Mouse (Mus musculus) liver, embryonic 11.5 days (tissue): Measurements from ENCODE around the gene Lyg1. TPM values are rescaled to one million over a fixed set of nuclear protein-coding genes. Genes with fewer than 3 reads are reported as not detected.

Source experiments
- ATAC-seq: fragments of 200-750 bp; cut with Nextera tagmentation; replicated peaks from 2 replicates; pipeline ENCODE4 v1.8.0; 2017; ENCODE audit warnings: moderate number of reproducible peaks, mild to moderate bottlenecking, moderate TSS enrichment, moderate library complexity; ENCODE audit not compliant: low FRiP score
- DNase-seq: peaks from one replicate; pipeline ENCODE4 v3.0.0-alpha.2; 2017; ENCODE audit warnings: low spot score
- H3K27ac ChIP-seq: fragments of 300-500 bp; sonication (generic); 2 replicates; pipeline ENCODE4 v1.5.1; 2014; ENCODE audit warnings: mild to moderate bottlenecking, low read depth, low read length, control low read depth
- H3K27me3 ChIP-seq: fragments of 300-500 bp; sonication (generic); replicated peaks from 2 replicates; pipeline ENCODE4 v1.6.1; 2014; ENCODE audit warnings: low read length, mixed read lengths; ENCODE audit not compliant: control insufficient read depth, insufficient read depth
- H3K36me3 ChIP-seq: fragments of 300-500 bp; sonication (generic); 2 replicates; pipeline ENCODE4 v1.6.1; 2014; ENCODE audit warnings: mild to moderate bottlenecking, low read length, moderate library complexity, mixed read lengths; ENCODE audit not compliant: control insufficient read depth, insufficient read depth
- H3K4me1 ChIP-seq: fragments of 300-500 bp; sonication (generic); replicated peaks from 2 replicates; pipeline ENCODE4 v1.6.1; 2014; ENCODE audit warnings: low read length, mixed read lengths; ENCODE audit not compliant: control insufficient read depth, insufficient read depth
- H3K4me2 ChIP-seq: fragments of 300-500 bp; sonication (generic); 2 replicates; pipeline ENCODE4 v1.6.1; 2014; ENCODE audit warnings: mild to moderate bottlenecking, control low read depth, moderate library complexity
- H3K4me3 ChIP-seq: fragments of 300-500 bp; sonication (generic); 2 replicates; pipeline ENCODE4 v1.5.1; 2014; ENCODE audit warnings: low read depth, low read length, control low read depth
- H3K9ac ChIP-seq: fragments of 300-500 bp; sonication (generic); 2 replicates; pipeline ENCODE4 v1.6.1; 2014; ENCODE audit warnings: low read depth, low read length, control low read depth
- H3K9me3 ChIP-seq: fragments of 300-500 bp; sonication (generic); 2 replicates; pipeline ENCODE4 v1.6.1; 2016; ENCODE audit warnings: low read length, inconsistent platforms, mixed read lengths; ENCODE audit not compliant: control insufficient read depth
- WGBS: fragments of 180-500 bp; shearing (Covaris S2); extraction: QIAGEN DNeasy Blood & Tissue Kit; methylation state at CpG from one replicate; pipeline ENCODE4 v1.1.7; 2014; 5-methylcytosine and 5-hydroxymethylcytosine counted together
- polyA plus RNA-seq: library from polyadenylated mRNA; unstranded; fragments of >200 nt; fragmentation: Nextera tagmentation; extraction: Ambion mirVana; gene quantifications from 2 replicates; pipeline ENCODE4 v1.2.1, GENCODE M21; 2014

Gene Lyg1
- polyA plus RNA-seq, 1 experiment from 2014 or later: not detected

DNA sequence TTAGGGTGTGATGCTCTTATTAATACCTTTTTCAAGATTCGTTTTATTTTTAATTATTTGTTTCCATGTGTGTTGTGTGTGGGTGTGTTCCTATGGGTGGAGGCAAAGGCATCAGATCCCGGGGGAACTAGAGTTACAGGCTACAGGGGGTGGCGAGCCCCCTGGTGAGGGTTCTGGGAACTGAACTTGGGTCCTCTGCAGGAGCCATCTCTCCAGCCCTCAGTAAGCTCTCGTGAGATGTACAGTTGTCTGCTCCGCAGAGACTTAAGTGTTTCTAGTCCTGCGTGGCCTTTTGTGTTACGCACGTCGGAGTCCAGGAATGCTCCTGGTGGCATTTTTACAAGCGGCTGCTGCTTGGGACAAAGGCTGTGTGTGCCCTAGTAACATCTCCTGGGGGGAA, 8.0 kb upstream of the Lyg1 start:
- no peak for ATAC-seq
- Histone ChIP-seq H3K4me2 (no peak overlapping the region), H3K9ac (no peak overlapping the region), H3K27ac (no peak overlapping the region), H3K9me3 (no peaks in the 10 kb centered on the region), H3K4me1 (no peaks in the 10 kb centered on the region), H3K4me3 (no peak overlapping the region), H3K27me3 (no peaks in the 10 kb centered on the region), H3K36me3 (no peaks in the 10 kb centered on the region)
- 65% methylated on average over 10 of the region's 10 CpGs for WGBS
- no peak for DNase-seq

DNA sequence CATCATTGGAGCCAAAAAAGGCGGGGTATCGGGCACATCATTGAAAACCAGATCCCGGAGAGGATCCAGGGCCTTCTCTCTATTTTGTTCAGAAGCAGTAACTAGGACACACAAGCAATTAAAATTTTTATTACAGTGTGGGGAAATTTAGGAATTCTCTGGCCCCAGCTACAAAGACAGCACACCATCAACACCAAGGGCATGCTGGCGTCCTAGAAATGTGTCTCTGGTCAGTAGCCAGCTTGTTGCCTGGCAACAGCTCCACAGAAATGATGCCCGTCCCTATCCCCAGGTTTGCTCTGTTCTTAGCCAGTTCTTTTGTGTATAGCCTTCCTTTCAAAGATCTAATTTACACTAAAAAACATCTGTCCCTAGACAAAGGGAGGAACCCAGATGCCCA, 1.9 kb upstream of the Lyg1 start:
- 75% methylated on average over 5 of the region's 5 CpGs for WGBS
- Histone ChIP-seq H3K9ac (no peak overlapping the region), H3K27ac (no peak overlapping the region), H3K36me3 (no peaks in the 10 kb centered on the region), H3K27me3 (no peaks in the 10 kb centered on the region), H3K4me2 (no peak overlapping the region), H3K4me3 (no peak overlapping the region), H3K9me3 (no peaks in the 10 kb centered on the region), H3K4me1 (no peaks in the 10 kb centered on the region)
- DNase-seq: no peak
- ATAC-seq: no peak

DNA sequence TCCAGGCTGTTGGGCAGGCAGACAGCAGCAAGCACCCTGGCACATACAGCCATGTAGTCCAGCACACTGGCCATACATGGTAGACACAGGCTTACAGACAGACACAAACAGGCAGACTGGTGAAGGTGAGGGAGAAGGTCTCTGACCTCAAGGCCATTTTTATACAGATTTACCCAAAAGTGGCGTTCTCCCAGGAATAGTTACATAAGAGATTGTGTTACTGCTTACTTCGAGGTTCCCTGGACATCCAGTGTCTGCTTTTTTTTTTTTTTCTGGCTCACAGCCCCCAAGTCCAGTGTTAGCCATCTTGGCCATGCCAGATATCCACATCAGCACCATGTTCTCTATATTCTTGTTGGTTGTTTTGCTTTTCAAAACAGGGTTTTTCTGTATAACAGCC, 957 bp upstream of the Lyg1 start:
- DNase-seq (no peak), ATAC-seq (no peak)
- Histone ChIP-seq H3K27ac (no peak overlapping the region), H3K9ac (no peak overlapping the region), H3K4me1 (no peaks in the 10 kb centered on the region), H3K9me3 (no peaks in the 10 kb centered on the region), H3K4me2 (no peak overlapping the region), H3K27me3 (no peaks in the 10 kb centered on the region), H3K36me3 (no peaks in the 10 kb centered on the region), H3K4me3 (no peak overlapping the region)
- 64% methylated on average over 2 of the region's 2 CpGs for WGBS

DNA sequence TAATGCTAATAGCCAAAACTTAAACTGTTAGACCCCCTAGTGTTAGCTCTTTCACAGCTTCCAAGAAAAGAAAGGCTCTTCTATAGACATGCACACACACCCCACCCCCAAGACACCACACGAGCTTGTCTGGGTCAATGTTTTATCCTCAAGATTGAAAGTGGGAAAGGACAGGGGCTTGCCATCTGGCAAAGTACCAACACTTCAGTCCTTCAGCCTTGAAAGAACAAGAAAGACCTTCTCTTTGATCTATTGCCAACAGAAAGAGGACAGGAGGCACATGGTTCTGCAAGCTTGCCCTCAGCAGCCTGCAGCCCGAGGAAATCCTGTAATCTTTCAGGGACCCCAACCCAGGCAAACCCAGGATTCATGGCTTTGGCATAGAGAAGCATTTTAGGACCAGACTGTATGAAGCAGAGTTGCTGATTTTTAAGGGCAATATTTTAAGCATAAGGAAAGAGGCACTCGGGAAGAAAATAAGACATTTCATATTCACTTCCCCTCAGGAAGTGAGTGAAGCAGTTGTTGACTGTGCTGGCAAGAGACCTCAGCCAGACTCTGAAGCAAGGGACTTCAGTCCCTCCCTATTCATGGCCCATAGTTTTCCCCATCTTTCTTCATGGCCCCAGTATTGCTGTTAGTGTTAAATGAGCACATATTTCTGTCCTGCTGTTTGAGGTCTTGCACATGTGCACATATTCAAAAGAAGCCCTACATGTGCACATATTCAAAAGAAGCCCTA, 698 bp downstream of the Lyg1 start:
- ATAC-seq (no peak), DNase-seq (no peak)
- WGBS: 37% methylated on average over 3 of the region's 3 CpGs
- H3K27ac ChIP-seq: no peak overlapping the region
- no peaks in the 10 kb centered on the region for H3K36me3 ChIP-seq
- H3K4me3 ChIP-seq: no peak overlapping the region
- H3K9me3 ChIP-seq: no peaks in the 10 kb centered on the region
- H3K4me1 ChIP-seq: no peaks in the 10 kb centered on the region
- no peak overlapping the region for H3K4me2 ChIP-seq
- no peaks in the 10 kb centered on the region for H3K27me3 ChIP-seq
- H3K9ac ChIP-seq: no peak overlapping the region

DNA sequence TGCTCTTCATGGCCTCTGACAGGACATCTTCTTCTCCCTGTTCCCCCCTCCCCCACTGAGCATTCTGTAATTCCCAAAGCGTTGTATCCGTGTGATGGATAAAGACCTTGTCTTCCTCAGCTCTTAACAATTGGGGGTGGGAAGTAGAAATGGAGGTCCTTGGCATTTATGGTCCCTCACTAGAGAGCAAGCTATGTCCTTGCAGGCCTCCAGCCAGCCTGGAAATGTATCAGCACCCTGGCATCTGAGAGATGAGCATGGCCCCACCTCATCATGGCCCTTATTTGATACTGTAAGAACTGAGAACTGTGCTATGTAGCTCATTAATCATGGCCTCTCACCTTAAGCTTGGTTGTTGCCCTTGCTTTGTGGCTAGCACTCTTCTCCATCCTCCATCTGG, 2.3 kb downstream of the Lyg1 start:
- no peak overlapping the region for H3K4me3 ChIP-seq
- H3K9me3 ChIP-seq: no peaks in the 10 kb centered on the region
- DNase-seq (no peak), ATAC-seq (no peak)
- no peaks in the 10 kb centered on the region for H3K27me3 ChIP-seq
- H3K4me1 ChIP-seq: no peaks in the 10 kb centered on the region
- no peak overlapping the region for H3K9ac ChIP-seq
- H3K36me3 ChIP-seq: no peaks in the 10 kb centered on the region
- no peak overlapping the region for H3K27ac ChIP-seq
- no peak overlapping the region for H3K4me2 ChIP-seq
- WGBS: 81% methylated on average over 2 of the region's 2 CpGs

DNA sequence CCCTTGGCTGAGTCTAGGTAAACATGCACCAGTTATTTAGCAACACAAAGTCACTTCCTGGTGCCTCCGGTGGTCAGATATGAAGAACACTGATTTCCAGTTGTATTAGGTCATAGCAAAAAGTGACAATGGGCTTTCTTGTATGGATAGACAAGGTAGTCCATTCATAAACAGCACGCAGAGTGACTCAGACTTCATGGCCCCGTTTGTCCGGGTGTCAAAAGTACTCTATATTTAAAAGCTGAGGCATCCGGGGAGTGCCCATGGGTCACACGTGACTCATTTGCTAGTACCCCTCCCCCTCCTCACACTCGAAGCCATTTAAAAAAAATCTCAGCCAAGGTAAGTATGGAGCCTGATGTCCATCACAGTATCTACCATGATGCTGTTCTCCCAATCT, 2.8 kb downstream of the Lyg1 start:
- DNase-seq: no peak
- Histone ChIP-seq H3K9ac (no peak overlapping the region), H3K27ac (no peak overlapping the region), H3K4me2 (no peak overlapping the region), H3K36me3 (no peaks in the 10 kb centered on the region), H3K4me1 (no peaks in the 10 kb centered on the region), H3K4me3 (no peak overlapping the region), H3K27me3 (no peaks in the 10 kb centered on the region), H3K9me3 (no peaks in the 10 kb centered on the region)
- no peak for ATAC-seq
- WGBS: 84% methylated on average over 7 of the region's 7 CpGs

DNA sequence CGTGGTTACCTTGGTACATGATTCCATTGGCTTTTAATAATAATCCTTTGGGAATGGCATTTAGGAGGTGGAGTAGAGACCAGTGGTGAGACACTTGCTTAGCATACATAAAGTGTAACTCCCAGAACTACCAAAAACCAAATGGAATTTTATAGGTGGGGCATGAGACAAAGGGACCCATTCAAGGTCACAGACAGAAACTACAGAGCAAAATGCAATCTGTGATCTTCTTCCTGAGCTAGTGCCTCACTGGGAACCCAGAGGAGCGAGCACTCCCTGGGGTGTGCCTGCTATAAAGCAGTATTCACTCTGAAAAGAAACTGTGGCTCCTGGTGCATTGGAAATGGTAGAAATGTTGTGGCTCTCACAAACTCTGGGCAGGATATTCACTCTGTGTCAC, 8.7 kb downstream of the Lyg1 start:
- WGBS: 71% methylated on average over 2 of the region's 2 CpGs
- no peak overlapping the region for H3K4me2 ChIP-seq
- no peak for DNase-seq
- ATAC-seq: no peak
- H3K36me3 ChIP-seq: no peaks in the 10 kb centered on the region
- no peaks in the 10 kb centered on the region for H3K27me3 ChIP-seq
- H3K27ac ChIP-seq: no peak overlapping the region
- no peaks in the 10 kb centered on the region for H3K4me1 ChIP-seq
- no peak overlapping the region for H3K4me3 ChIP-seq
- H3K9ac ChIP-seq: no peak overlapping the region
- no peaks in the 10 kb centered on the region for H3K9me3 ChIP-seq

DNA sequence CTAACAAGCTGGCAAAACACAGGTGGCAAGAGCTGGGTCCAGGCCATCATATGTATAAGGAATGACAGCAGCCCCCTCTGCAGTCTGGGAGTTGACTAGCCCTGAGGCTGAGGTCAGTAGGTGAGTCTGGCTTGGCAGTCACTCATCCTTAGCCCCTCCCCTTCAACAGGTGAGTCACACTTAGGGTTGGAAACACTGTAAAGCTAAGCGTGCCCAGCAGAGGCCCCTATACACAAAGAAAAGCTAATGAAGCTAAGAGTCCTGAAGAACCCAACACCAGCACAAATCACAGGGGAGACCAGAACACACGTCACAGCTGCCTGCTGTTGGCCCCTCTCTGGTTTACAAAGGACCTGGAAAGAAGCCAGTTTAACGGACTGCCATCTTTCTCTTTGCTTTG, 25.8 kb downstream of the Lyg1 start:
- WGBS: 36% methylated on average over 3 of the region's 3 CpGs
- no peaks in the 10 kb centered on the region for H3K9me3 ChIP-seq
- no peaks in the 10 kb centered on the region for H3K27me3 ChIP-seq
- ATAC-seq: no peak
- no peaks in the 10 kb centered on the region for H3K36me3 ChIP-seq
- H3K9ac ChIP-seq: no peak overlapping the region
- H3K27ac ChIP-seq: no peak overlapping the region
- no peak overlapping the region for H3K4me2 ChIP-seq
- DNase-seq: no peak
- H3K4me1 ChIP-seq: no peaks in the 10 kb centered on the region
- H3K4me3 ChIP-seq: no peak overlapping the region

DNA sequence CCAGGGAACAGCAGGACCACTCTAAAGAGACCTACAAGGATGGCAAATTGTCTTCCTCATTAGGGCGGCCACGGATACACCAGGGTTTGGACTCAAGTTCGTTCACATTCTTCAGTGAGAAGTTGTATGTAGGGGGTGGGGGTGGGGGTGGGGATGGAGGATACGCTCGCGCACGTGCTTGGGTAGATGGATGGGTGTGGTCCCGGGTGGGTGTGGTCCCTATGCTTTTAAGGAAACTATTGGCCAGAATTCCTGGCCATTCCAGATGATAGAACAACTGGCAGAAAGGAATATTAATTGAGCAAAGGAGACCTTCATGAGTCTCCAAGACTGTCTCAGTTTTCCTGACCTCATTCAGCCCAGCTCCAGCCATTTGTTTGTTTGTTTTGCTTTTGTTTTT, 31.6 kb downstream of the Lyg1 start:
- 58% methylated on average over 8 of the region's 8 CpGs for WGBS
- no peaks in the 10 kb centered on the region for H3K36me3 ChIP-seq
- H3K4me3 ChIP-seq: no peak overlapping the region
- ATAC-seq (no peak), DNase-seq (no peak)
- H3K9ac ChIP-seq: no peak overlapping the region
- no peak overlapping the region for H3K4me2 ChIP-seq
- no peaks in the 10 kb centered on the region for H3K27me3 ChIP-seq
- no peaks in the 10 kb centered on the region for H3K4me1 ChIP-seq
- H3K27ac ChIP-seq: no peak overlapping the region
- no peaks in the 10 kb centered on the region for H3K9me3 ChIP-seq
